Mouse (Mus musculus): ENCODE measurements around the gene Il31ra. TPM values are rescaled to one million over a fixed set of nuclear protein-coding genes. Genes with fewer than 3 reads are reported as not detected.
"Not testable (repeated sequence)": the region's sequence is repeated elsewhere in the genome, so short reads cannot be mapped to it uniquely, and the experiment has no call there.

Gene Il31ra
- polyA plus RNA-seq (2014; fragmentation: Nextera tagmentation; extraction: Ambion mirVana): 0.13 TPM in 1 of 2 replicates, not detected in the other

DNA sequence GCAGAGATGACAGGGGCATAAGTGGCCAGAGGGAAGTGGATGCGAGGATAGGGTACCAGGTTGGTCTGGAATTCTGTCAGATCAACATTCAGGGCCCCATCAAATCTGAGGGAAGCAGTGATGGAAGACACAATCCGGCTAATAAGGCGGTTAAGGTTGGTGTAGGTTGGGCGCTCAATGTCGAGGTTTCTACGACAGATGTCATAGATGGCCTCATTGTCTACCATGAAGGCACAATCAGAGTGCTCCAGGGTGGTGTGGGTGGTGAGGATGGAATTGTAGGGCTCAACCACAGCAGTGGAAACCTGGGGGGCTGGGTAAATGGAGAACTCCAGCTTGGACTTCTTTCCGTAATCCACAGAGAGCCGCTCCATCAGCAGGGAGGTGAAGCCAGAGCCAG is at the start of gene Il31ra:
Gene Il31ra, minus strand, starts transcription at position 101 of the 400 bp plus-strand sequence.
- not testable (repeated sequence) for H3K27ac ChIP-seq (ENCODE audit: low read depth, low read length); H3K36me3 ChIP-seq (ENCODE audit: control insufficient read depth, insufficient read depth, low read length); H3K4me3 ChIP-seq (ENCODE audit: low read depth, low read length); H3K9me3 ChIP-seq (ENCODE audit: control insufficient read depth, low read length); H3K4me1 ChIP-seq (ENCODE audit: control insufficient read depth, insufficient read depth, low read length); H3K27me3 ChIP-seq (ENCODE audit: control insufficient read depth, insufficient read depth, low read length); DNase-seq (ENCODE audit: low spot score); H3K4me2 ChIP-seq (ENCODE audit: low read depth); ATAC-seq (ENCODE audit: insufficient read depth, low FRiP score, low TSS enrichment); H3K9ac ChIP-seq (ENCODE audit: low read length)
- 84% methylated on average over 3 of the region's 8 CpGs for WGBS

DNA sequence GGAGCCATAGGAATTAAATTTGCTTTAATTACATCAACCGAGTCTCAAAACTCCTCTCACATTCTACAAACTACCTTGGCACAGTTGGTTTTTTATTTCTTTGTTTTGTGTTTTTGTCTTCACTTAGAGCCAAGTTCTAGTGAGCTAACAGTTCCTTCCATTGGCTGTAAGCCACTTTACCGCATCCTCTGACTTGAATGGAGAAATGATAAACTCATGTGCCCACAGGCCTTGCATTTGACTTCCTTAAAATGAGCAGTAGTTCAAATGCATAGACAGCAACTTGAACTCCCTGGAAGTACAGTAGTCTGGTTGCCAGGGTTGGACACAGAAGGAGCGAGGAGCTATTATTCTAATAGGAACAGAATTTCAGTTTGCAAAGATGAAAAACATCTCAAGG is 48.7 kb upstream of the Il31ra start:
- Histone ChIP-seq H3K4me2 (ENCODE audit: low read depth) (no peak overlapping the region), H3K4me3 (ENCODE audit: low read depth, low read length) (no peak overlapping the region), H3K9ac (ENCODE audit: low read length) (no peak overlapping the region), H3K27ac (ENCODE audit: low read depth, low read length) (no peak overlapping the region), H3K36me3 (ENCODE audit: control insufficient read depth, insufficient read depth, low read length) (no peaks in the 10 kb centered on the region), H3K4me1 (ENCODE audit: control insufficient read depth, insufficient read depth, low read length) (no peaks in the 10 kb centered on the region), H3K9me3 (ENCODE audit: control insufficient read depth, low read length) (no peaks in the 10 kb centered on the region), H3K27me3 (ENCODE audit: control insufficient read depth, insufficient read depth, low read length) (no peaks in the 10 kb centered on the region)
- ATAC-seq (ENCODE audit: insufficient read depth, low FRiP score, low TSS enrichment): no peak
- DNase-seq (ENCODE audit: low spot score): no peak
- 94% methylated on average over 3 of the region's 3 CpGs for WGBS

DNA sequence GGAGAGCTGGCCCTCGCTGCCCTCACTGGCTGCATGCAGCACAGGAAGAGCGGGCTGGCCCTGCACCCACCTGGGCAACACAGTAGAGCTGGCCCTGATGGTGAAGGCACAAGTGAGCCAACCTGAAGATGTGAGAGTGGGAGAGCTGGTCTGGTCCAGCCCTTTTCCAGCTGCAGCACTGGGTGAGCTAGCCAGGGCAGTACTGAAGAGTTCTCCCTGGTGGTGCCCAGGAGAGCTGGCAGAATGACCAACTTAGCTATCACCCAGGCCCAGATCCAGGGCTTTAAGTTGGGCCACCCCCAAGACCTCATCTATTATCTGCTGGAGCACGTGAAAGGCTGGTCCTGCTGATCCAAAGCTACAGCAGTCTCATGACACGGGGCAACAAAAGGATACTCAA is 45.0 kb upstream of the Il31ra start:
- Histone ChIP-seq H3K4me2 (ENCODE audit: low read depth) (no peak overlapping the region), H3K27ac (ENCODE audit: low read depth, low read length) (no peak overlapping the region), H3K4me3 (ENCODE audit: low read depth, low read length) (no peak overlapping the region), H3K36me3 (ENCODE audit: control insufficient read depth, insufficient read depth, low read length) (no peaks in the 10 kb centered on the region), H3K9me3 (ENCODE audit: control insufficient read depth, low read length) (no peaks in the 10 kb centered on the region), H3K9ac (ENCODE audit: low read length) (no peak overlapping the region), H3K4me1 (ENCODE audit: control insufficient read depth, insufficient read depth, low read length) (no peaks in the 10 kb centered on the region), H3K27me3 (ENCODE audit: control insufficient read depth, insufficient read depth, low read length) (no peaks in the 10 kb centered on the region)
- ATAC-seq (ENCODE audit: insufficient read depth, low FRiP score, low TSS enrichment) (no peak), DNase-seq (ENCODE audit: low spot score) (no peak)
- 73% methylated on average over 4 of the region's 4 CpGs for WGBS

DNA sequence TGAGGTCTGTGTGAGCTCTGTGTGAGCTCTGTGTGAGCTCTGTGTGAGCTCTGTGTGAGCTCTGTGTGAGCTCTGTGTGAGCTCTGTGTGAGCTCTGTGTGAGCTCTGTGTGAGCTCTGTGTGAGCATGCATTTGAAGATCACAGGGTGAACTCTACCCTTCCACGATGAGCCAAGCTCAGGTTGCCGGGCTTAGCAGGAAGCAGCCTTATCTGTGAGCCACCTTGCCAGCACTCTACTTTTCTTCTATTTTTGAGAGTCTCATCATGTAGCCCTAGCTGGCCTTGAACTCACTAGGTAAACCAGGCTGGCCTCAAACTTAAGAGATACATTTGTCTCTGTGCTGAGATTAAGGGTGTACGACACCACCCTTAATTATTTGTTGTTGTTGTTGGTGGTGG is 42.3 kb upstream of the Il31ra start:
- H3K4me2 ChIP-seq (ENCODE audit: low read depth): no peak overlapping the region
- no peak overlapping the region for H3K4me3 ChIP-seq (ENCODE audit: low read depth, low read length)
- H3K9me3 ChIP-seq (ENCODE audit: control insufficient read depth, low read length): no peaks in the 10 kb centered on the region
- no peaks in the 10 kb centered on the region for H3K27me3 ChIP-seq (ENCODE audit: control insufficient read depth, insufficient read depth, low read length)
- H3K4me1 ChIP-seq (ENCODE audit: control insufficient read depth, insufficient read depth, low read length): no peaks in the 10 kb centered on the region
- ATAC-seq (ENCODE audit: insufficient read depth, low FRiP score, low TSS enrichment) (no peak), DNase-seq (ENCODE audit: low spot score) (no peak)
- WGBS: 43% methylated on average over 3 of the region's 3 CpGs
- no peak overlapping the region for H3K9ac ChIP-seq (ENCODE audit: low read length)
- no peaks in the 10 kb centered on the region for H3K36me3 ChIP-seq (ENCODE audit: control insufficient read depth, insufficient read depth, low read length)
- H3K27ac ChIP-seq (ENCODE audit: low read depth, low read length): no peak overlapping the region

DNA sequence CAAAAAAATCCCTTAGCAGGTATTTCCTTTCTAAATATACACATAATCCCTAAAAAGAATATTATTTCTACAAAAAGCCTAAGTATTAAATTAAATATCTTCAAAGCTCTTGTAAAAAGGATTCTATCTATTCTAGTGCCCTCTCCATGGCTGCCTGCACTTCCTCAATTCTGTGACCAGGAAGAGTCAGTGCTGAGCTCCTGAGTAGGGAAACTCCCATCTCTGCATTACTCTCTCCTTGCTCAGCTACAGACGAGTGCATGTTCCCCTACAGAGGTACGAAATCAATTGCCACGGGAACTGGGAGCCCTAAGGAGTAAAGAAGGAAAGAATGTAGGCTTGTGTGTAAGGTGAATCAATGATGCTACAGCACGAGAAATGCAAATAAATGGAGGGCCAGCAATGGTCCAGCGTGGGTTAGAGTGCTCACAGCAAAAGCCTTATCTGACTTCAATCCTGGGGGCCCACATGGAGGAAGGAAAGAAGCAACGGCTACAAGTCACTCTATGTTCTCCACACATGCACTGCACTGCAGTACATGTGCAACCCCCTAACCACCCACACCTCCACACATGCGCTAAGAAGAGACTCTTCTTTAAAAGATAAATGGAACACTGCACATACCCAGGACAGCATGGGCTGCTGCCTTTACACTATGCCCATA is 41.1 kb upstream of the Il31ra start:
- ATAC-seq (ENCODE audit: insufficient read depth, low FRiP score, low TSS enrichment) (no peak), DNase-seq (ENCODE audit: low spot score) (no peak)
- Histone ChIP-seq H3K27me3 (ENCODE audit: control insufficient read depth, insufficient read depth, low read length) (no peaks in the 10 kb centered on the region), H3K4me3 (ENCODE audit: low read depth, low read length) (no peak overlapping the region), H3K4me1 (ENCODE audit: control insufficient read depth, insufficient read depth, low read length) (no peaks in the 10 kb centered on the region), H3K9ac (ENCODE audit: low read length) (no peak overlapping the region), H3K4me2 (ENCODE audit: low read depth) (no peak overlapping the region), H3K27ac (ENCODE audit: low read depth, low read length) (no peak overlapping the region), H3K36me3 (ENCODE audit: control insufficient read depth, insufficient read depth, low read length) (no peaks in the 10 kb centered on the region), H3K9me3 (ENCODE audit: control insufficient read depth, low read length) (no peaks in the 10 kb centered on the region)
- WGBS: 62% methylated on average over 7 of the region's 7 CpGs

DNA sequence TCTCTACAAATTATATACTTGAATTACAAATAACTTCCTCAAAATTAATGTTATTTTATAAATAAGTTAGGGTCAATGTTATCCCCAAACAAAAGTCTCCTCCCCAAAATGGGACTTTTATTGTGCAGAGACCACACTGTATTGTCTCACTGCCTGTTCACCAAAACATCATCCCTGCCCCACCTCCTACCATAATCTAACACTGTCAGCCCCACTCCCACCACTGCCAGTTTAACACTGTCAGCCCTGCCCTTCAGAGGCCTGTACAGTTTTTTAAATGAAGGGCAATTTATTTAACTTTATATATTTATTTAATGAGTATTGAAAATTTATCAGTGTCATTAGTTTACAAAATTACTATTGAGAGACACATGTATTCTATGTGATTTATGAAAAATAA is 31.4 kb upstream of the Il31ra start:
- ATAC-seq (ENCODE audit: insufficient read depth, low FRiP score, low TSS enrichment) (no peak), DNase-seq (ENCODE audit: low spot score) (no peak)
- Histone ChIP-seq H3K27ac (ENCODE audit: low read depth, low read length) (no peak overlapping the region), H3K4me2 (ENCODE audit: low read depth) (no peak overlapping the region), H3K9ac (ENCODE audit: low read length) (no peak overlapping the region), H3K9me3 (ENCODE audit: control insufficient read depth, low read length) (no peaks in the 10 kb centered on the region), H3K4me3 (ENCODE audit: low read depth, low read length) (no peak overlapping the region), H3K27me3 (ENCODE audit: control insufficient read depth, insufficient read depth, low read length) (no peaks in the 10 kb centered on the region), H3K4me1 (ENCODE audit: control insufficient read depth, insufficient read depth, low read length) (no peaks in the 10 kb centered on the region), H3K36me3 (ENCODE audit: control insufficient read depth, insufficient read depth, low read length) (no peaks in the 10 kb centered on the region)

DNA sequence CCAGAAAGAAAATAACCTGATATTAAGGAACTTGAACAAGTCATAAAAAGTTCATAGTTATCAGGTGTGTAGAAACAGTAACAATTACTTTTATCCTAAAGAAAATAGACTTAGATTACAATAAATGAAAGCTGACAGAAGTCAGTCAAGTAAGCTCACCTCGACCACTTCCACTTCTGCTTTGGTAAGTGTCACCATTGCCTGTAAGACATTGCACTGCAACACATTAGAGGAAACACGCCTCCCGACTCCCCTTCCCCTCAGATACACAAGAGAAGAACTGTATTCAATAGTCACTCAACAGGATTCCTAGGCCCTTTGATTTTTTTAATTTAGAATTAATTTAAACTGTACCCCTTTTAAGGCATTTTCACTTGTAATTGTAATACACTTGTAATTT is 30.5 kb upstream of the Il31ra start:
- no peaks in the 10 kb centered on the region for H3K36me3 ChIP-seq (ENCODE audit: control insufficient read depth, insufficient read depth, low read length)
- WGBS: 85% methylated on average over 3 of the region's 3 CpGs
- H3K27me3 ChIP-seq (ENCODE audit: control insufficient read depth, insufficient read depth, low read length): no peaks in the 10 kb centered on the region
- no peaks in the 10 kb centered on the region for H3K9me3 ChIP-seq (ENCODE audit: control insufficient read depth, low read length)
- no peaks in the 10 kb centered on the region for H3K4me1 ChIP-seq (ENCODE audit: control insufficient read depth, insufficient read depth, low read length)
- H3K4me2 ChIP-seq (ENCODE audit: low read depth): no peak overlapping the region
- H3K9ac ChIP-seq (ENCODE audit: low read length): no peak overlapping the region
- no peak overlapping the region for H3K27ac ChIP-seq (ENCODE audit: low read depth, low read length)
- no peak overlapping the region for H3K4me3 ChIP-seq (ENCODE audit: low read depth, low read length)
- no peak for DNase-seq (ENCODE audit: low spot score)
- no peak for ATAC-seq (ENCODE audit: insufficient read depth, low FRiP score, low TSS enrichment)

DNA sequence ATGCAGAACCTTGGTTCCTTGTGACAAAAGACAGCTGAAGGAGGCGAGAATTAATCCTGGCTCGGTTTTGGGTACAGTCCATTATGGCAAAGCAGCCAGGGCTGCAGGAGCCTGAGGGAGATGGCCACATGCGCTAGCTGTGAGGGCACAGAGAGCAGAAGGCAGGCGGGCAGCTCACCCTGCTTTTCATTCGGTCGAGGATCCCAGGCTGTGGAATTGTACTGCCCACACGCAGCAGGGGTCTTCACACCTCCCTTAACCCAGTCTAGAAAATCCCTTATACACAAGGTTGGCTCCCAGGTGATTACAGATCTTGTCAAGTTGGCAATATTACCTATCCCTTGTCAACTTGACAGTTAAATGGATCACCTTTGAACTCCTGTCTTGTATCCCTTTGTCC is 29.5 kb upstream of the Il31ra start:
- no peaks in the 10 kb centered on the region for H3K4me1 ChIP-seq (ENCODE audit: control insufficient read depth, insufficient read depth, low read length)
- H3K9ac ChIP-seq (ENCODE audit: low read length): no peak overlapping the region
- H3K27ac ChIP-seq (ENCODE audit: low read depth, low read length): no peak overlapping the region
- DNase-seq (ENCODE audit: low spot score) (no peak), ATAC-seq (ENCODE audit: insufficient read depth, low FRiP score, low TSS enrichment) (no peak)
- 63% methylated on average over 7 of the region's 7 CpGs for WGBS
- H3K9me3 ChIP-seq (ENCODE audit: control insufficient read depth, low read length): no peaks in the 10 kb centered on the region
- H3K4me2 ChIP-seq (ENCODE audit: low read depth): no peak overlapping the region
- no peaks in the 10 kb centered on the region for H3K27me3 ChIP-seq (ENCODE audit: control insufficient read depth, insufficient read depth, low read length)
- no peaks in the 10 kb centered on the region for H3K36me3 ChIP-seq (ENCODE audit: control insufficient read depth, insufficient read depth, low read length)
- no peak overlapping the region for H3K4me3 ChIP-seq (ENCODE audit: low read depth, low read length)

DNA sequence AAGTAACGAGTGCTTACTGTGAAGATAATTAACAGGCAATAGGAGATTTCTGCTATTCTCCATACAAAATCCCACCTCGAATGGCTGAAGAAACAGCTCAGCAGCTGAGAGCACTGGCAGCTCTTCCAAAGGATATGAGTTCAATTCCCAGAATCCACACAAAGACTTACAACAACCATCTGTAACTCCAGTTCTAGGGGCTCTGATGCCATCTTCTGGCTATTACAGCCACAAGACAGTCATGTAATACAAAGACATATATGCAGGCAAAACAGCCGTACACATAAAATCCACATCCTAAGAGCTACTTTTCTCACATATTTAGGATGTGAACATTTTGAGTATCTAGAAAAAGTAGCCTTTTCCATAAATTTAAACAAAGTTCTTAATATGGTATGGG is 27.4 kb upstream of the Il31ra start:
- Histone ChIP-seq H3K36me3 (ENCODE audit: control insufficient read depth, insufficient read depth, low read length) (no peaks in the 10 kb centered on the region), H3K27me3 (ENCODE audit: control insufficient read depth, insufficient read depth, low read length) (no peaks in the 10 kb centered on the region), H3K4me2 (ENCODE audit: low read depth) (no peak overlapping the region), H3K4me1 (ENCODE audit: control insufficient read depth, insufficient read depth, low read length) (no peaks in the 10 kb centered on the region), H3K9me3 (ENCODE audit: control insufficient read depth, low read length) (no peaks in the 10 kb centered on the region), H3K4me3 (ENCODE audit: low read depth, low read length) (no peak overlapping the region), H3K27ac (ENCODE audit: low read depth, low read length) (no peak overlapping the region), H3K9ac (ENCODE audit: low read length) (no peak overlapping the region)
- DNase-seq (ENCODE audit: low spot score) (no peak), ATAC-seq (ENCODE audit: insufficient read depth, low FRiP score, low TSS enrichment) (no peak)
- WGBS: 81% methylated on average over 3 of the region's 3 CpGs
